16 mouse cellular contexts compared by ENCODE assay signal in genomic region chr11:6177781-6178420, GRCm38 (mm10). TPM values are rescaled to one million over a fixed set of nuclear protein-coding genes. Genes with fewer than 3 reads are reported as not detected.
DNase-seq lines count a peak whose midpoint lies in the region; ATAC-seq and TF ChIP-seq lines count a peak whose summit lies in the region.
"Had no signal": no experiment of that assay in that cellular context is flagged by ENCODE, and none has a peak within 500 bp of the region (broad histone marks: within the 10 kb centered on the region; RNA-seq: fewer than 3 reads in every experiment).

No protein-coding gene starts in this region.

- peaks cover 47% of the 10 kb centered on the region for H3K4me1 ChIP-seq in hindbrain, embryonic 10.5 days (replicated peaks)
- H3K4me1 ChIP-seq in hindbrain, embryonic 12.5 days = peaks cover 25% of the 10 kb centered on the region
- peaks cover 40% of the 10 kb centered on the region for H3K4me1 ChIP-seq in liver, postnatal 0 days (ENCODE audit: insufficient read depth)
- peaks cover 52% of the 10 kb centered on the region for H3K4me1 ChIP-seq in liver, embryonic 12.5 days
- H3K4me1 ChIP-seq in E14TG2a.4 (replicated peaks; ENCODE audit: low read depth, low read length) = peaks cover 79% of the 10 kb centered on the region

- TF ChIP-seq CTCF in liver, postnatal 0 days (IDR thresholded peaks at IDR 0.05; ENCODE audit: low read depth) = no peak
- TF ChIP-seq CTCF in E14TG2a.4 (conservative IDR thresholded peaks at IDR 0.05; ENCODE audit: low read length) = no peak

- no peak for TF ChIP-seq EP300 in liver, postnatal 0 days (IDR thresholded peaks at IDR 0.05; ENCODE audit: low read depth)

- 0 out of 2 replicates have a peak, but pooled peaks cover 4% of the 10 kb centered on the region for H3K36me3 ChIP-seq in hindbrain, embryonic 10.5 days
- no peaks in the 10 kb centered on the region for H3K36me3 ChIP-seq in hindbrain, embryonic 12.5 days
- H3K36me3 ChIP-seq in liver, postnatal 0 days (replicated peaks; ENCODE audit: insufficient read depth, low read length) = no peaks in the 10 kb centered on the region
- H3K36me3 ChIP-seq in liver, embryonic 12.5 days = 0 out of 2 replicates have a peak, but pooled peaks cover 4% of the 10 kb centered on the region
- peaks cover 8% of the 10 kb centered on the region for H3K36me3 ChIP-seq in E14TG2a.4 (ENCODE audit: insufficient read depth, low read length)
- H3K36me3 ChIP-seq: heart, embryonic 12.5 days; intestine, embryonic 15.5 days; lung, embryonic 15.5 days had no signal

- 49% methylated on average over 8 of the region's 8 CpGs for WGBS in hindbrain, embryonic 10.5 days
- 43% methylated on average over 8 of the region's 8 CpGs for WGBS in hindbrain, embryonic 12.5 days
- 68% methylated on average over 8 of the region's 8 CpGs for WGBS in liver, postnatal 0 days (ENCODE audit: insufficient replicate concordance)
- 75% methylated on average over 8 of the region's 8 CpGs for WGBS in liver, embryonic 12.5 days (ENCODE audit: insufficient replicate concordance)

- H3K9ac ChIP-seq in hindbrain, embryonic 12.5 days = no peak overlapping the region
- H3K9ac ChIP-seq in liver, postnatal 0 days (replicated peaks) = no peak overlapping the region
- no peak overlapping the region for H3K9ac ChIP-seq in liver, embryonic 12.5 days
- H3K9ac ChIP-seq: intestine, embryonic 15.5 days; lung, embryonic 15.5 days had no signal

- H3K4me3 ChIP-seq in hindbrain, embryonic 10.5 days = no peak overlapping the region
- no peak overlapping the region for H3K4me3 ChIP-seq in hindbrain, embryonic 12.5 days
- H3K4me3 ChIP-seq in liver, postnatal 0 days (ENCODE audit: low read depth, low read length) = no peak overlapping the region
- H3K4me3 ChIP-seq in liver, embryonic 12.5 days = no peak overlapping the region
- peak overlapping the region; percentile 68 for H3K4me3 ChIP-seq in E14TG2a.4 (replicated peaks; ENCODE audit: low read length)
- H3K4me3 ChIP-seq: heart, embryonic 12.5 days; intestine, embryonic 15.5 days; left cerebral cortex, adult 2 months; lung, embryonic 15.5 days had no signal

- H3K27ac ChIP-seq in hindbrain, embryonic 10.5 days = 0 out of 2 replicates have a peak overlapping the region, but pooled peaks have one; percentile 57
- no peak overlapping the region for H3K27ac ChIP-seq in hindbrain, embryonic 12.5 days
- peak overlapping the region; percentile 46; the same call in 1 of the 2 replicates for H3K27ac ChIP-seq in liver, postnatal 0 days (ENCODE audit: low read depth)
- no peak overlapping the region for H3K27ac ChIP-seq in liver, embryonic 12.5 days
- H3K27ac ChIP-seq: intestine, embryonic 15.5 days; lung, embryonic 15.5 days had no signal

- DNase-seq in hindbrain, embryonic 10.5 days (ENCODE audit: low spot score) = no peak
- no peak for DNase-seq in liver, postnatal 0 days
- no peak for DNase-seq in right cerebral cortex, postnatal 14 days
- no peak for DNase-seq in ovary, postnatal 10 days (ENCODE audit: low spot score)
- DNase-seq: adrenal gland, adult 2 months; gastrocnemius, postnatal 14 days; liver had no signal

- no peak overlapping the region for H3K4me2 ChIP-seq in hindbrain, embryonic 12.5 days (replicated peaks)
- no peak overlapping the region for H3K4me2 ChIP-seq in liver, postnatal 0 days (ENCODE audit: low read depth, low read length)
- no peak overlapping the region for H3K4me2 ChIP-seq in liver, embryonic 12.5 days
- H3K4me2 ChIP-seq: heart, embryonic 12.5 days; intestine, embryonic 15.5 days; lung, embryonic 15.5 days had no signal

- ATAC-seq in hindbrain, embryonic 12.5 days (ENCODE audit: low FRiP score) = no peak
- ATAC-seq in liver, postnatal 0 days = no peak
- ATAC-seq in liver, embryonic 12.5 days = no peak
- peak; percentile 63 for ATAC-seq in neutrophil, adult 5-6 weeks (ENCODE audit: extremely low read depth, insufficient number of reproducible peaks, low FRiP score, poor library complexity, severe bottlenecking)
- ATAC-seq: intestine, embryonic 15.5 days had no signal

- no peaks in the 10 kb centered on the region for H3K9me3 ChIP-seq in hindbrain, embryonic 10.5 days
- no peaks in the 10 kb centered on the region for H3K9me3 ChIP-seq in hindbrain, embryonic 12.5 days (replicated peaks)
- H3K9me3 ChIP-seq in liver, postnatal 0 days (ENCODE audit: low read length) = no peaks in the 10 kb centered on the region
- no peaks in the 10 kb centered on the region for H3K9me3 ChIP-seq in liver, embryonic 12.5 days (replicated peaks)
- H3K9me3 ChIP-seq in E14TG2a.4 (ENCODE audit: low read length) = no peaks in the 10 kb centered on the region
- H3K9me3 ChIP-seq: heart, embryonic 12.5 days; intestine, embryonic 15.5 days; lung, embryonic 15.5 days had no signal

- H3K27me3 ChIP-seq in hindbrain, embryonic 10.5 days (ENCODE audit: insufficient read depth, poor library complexity, severe bottlenecking) = no peaks in the 10 kb centered on the region
- H3K27me3 ChIP-seq in hindbrain, embryonic 12.5 days = no peaks in the 10 kb centered on the region
- no peaks in the 10 kb centered on the region for H3K27me3 ChIP-seq in liver, postnatal 0 days (ENCODE audit: insufficient read depth, low read length)
- H3K27me3 ChIP-seq in liver, embryonic 12.5 days (replicated peaks) = no peaks in the 10 kb centered on the region
- no peaks in the 10 kb centered on the region for H3K27me3 ChIP-seq in E14TG2a.4 (ENCODE audit: insufficient read depth, low read length)
- H3K27me3 ChIP-seq: heart, embryonic 12.5 days; intestine, embryonic 15.5 days; lung, embryonic 15.5 days had no signal

RNA-seq across cellular contexts. Expression of gene A730071L15Rik, which starts 21.9 kb away (rescaled TPM):
- polyA plus RNA-seq in hindbrain, embryonic 10.5 days (2016; fragmentation: Nextera tagmentation; extraction: Ambion mirVana) = 0.41 and 0.54 TPM in 2 replicates
- polyA plus RNA-seq in hindbrain, embryonic 12.5 days (2016; fragmentation: Nextera tagmentation; extraction: Ambion mirVana) = 0.40 and 0.41 TPM in 2 replicates
- 0.28 and 0.31 TPM in 2 replicates for polyA plus RNA-seq in liver, postnatal 0 days (2015; fragmentation: Nextera tagmentation; extraction: Ambion mirVana)
- polyA plus RNA-seq in liver, embryonic 12.5 days (2016; fragmentation: Nextera tagmentation; extraction: Ambion mirVana) = 0.08 and 0.21 TPM in 2 replicates
- total RNA-seq in neutrophil, adult 5-6 weeks (2017) = 1.8 and 1.9 TPM in 2 replicates
- polyA plus RNA-seq: adrenal gland, adult 2 months; heart, embryonic 12.5 days had no signal

RNA-seq across cellular contexts. Expression of gene Nudcd3, which starts 22.3 kb away (rescaled TPM):
- 45.1 and 49.0 TPM in 2 replicates for polyA plus RNA-seq in hindbrain, embryonic 10.5 days (2016; fragmentation: Nextera tagmentation; extraction: Ambion mirVana)
- polyA plus RNA-seq in hindbrain, embryonic 12.5 days (2016; fragmentation: Nextera tagmentation; extraction: Ambion mirVana) = 57.7 and 58.6 TPM in 2 replicates
- 7.7 and 9.2 TPM in 2 replicates for polyA plus RNA-seq in liver, postnatal 0 days (2015; fragmentation: Nextera tagmentation; extraction: Ambion mirVana)
- polyA plus RNA-seq in liver, embryonic 12.5 days (2016; fragmentation: Nextera tagmentation; extraction: Ambion mirVana) = 20.9 and 21.7 TPM in 2 replicates
- total RNA-seq in neutrophil, adult 5-6 weeks (2017) = 38.5 and 39.4 TPM in 2 replicates

RNA-seq across cellular contexts. Expression of gene Npc1l1, which starts 52.0 kb away (rescaled TPM):
- polyA plus RNA-seq in hindbrain, embryonic 10.5 days (2016; fragmentation: Nextera tagmentation; extraction: Ambion mirVana) = 0.04 TPM in 1 of 2 replicates, not detected in the other
- 0.05 TPM in 1 of 2 replicates, not detected in the other for polyA plus RNA-seq in hindbrain, embryonic 12.5 days (2016; fragmentation: Nextera tagmentation; extraction: Ambion mirVana)
- polyA plus RNA-seq in liver, postnatal 0 days (2015; fragmentation: Nextera tagmentation; extraction: Ambion mirVana) = not detected in 2 replicates
- polyA plus RNA-seq in liver, embryonic 12.5 days (2016; fragmentation: Nextera tagmentation; extraction: Ambion mirVana) = 0.17 and 0.21 TPM in 2 replicates
- 0.12 TPM in 1 of 2 replicates, not detected in the other for total RNA-seq in neutrophil, adult 5-6 weeks (2017)
- total RNA-seq: adrenal gland, adult 2 months; megakaryocyte progenitor cell, adult 5-6 weeks had no signal
- polyA plus RNA-seq: heart, embryonic 12.5 days had no signal

Comparison
In these comparisons a context has a peak if more than half of its experiments do, and no peak if none do; other contexts are left out.
1. H3K27ac ChIP-seq: peak in hindbrain, embryonic 10.5 days (single experiment) and liver, postnatal 0 days (single experiment); none in hindbrain, embryonic 12.5 days (single experiment) and liver, embryonic 12.5 days (single experiment).